Mouse (Mus musculus) kidney, postnatal 14 days (tissue): ENCODE results near the gene Gm20918.
"Not testable (repeated sequence)": the region's sequence is repeated elsewhere in the genome, so short reads cannot be mapped to it uniquely, and the experiment has no call there.

Source experiments
- DNase-seq: peaks from one replicate; pipeline ENCODE4 v3.0.0; 2022; ENCODE audit warnings: mixed read lengths

The Gm20918 gene

GRCm38 (mm10) chrY:5043637-5044036 lies at the start of gene Gm20918:
TSS of gene Gm20918 (plus strand) at chrY:5043937.
- DNase-seq, result not testable (repeated sequence)
